Mouse (Mus musculus): ENCODE measurements around the gene Fbxl12. TPM values are rescaled to one million over a fixed set of nuclear protein-coding genes. Genes with fewer than 3 reads are reported as not detected.

Fbxl12 gene
- polyA plus RNA-seq, 1 experiment from 2014 or later: 159 TPM

DNA sequence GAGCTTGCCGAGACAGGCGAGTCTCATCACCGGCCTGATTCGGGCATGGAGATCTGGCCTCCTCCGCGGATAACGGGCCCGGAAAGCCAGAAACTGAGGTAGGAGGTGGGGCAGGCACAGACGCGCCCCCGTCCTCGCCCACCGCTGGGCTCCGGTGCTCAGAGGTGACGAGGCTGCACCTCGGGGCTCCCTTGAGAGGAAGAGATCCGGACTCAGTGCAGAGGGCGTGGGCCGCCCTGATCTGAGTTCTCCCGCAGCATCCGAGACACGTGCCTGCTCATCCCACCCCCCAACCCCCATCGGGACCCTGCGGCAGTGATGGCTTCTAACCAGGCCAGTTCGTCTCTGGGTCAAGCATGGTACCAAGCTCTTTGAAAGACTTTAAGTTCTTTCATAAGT, 7.7 kb upstream of the Fbxl12 start:
- no peak for DNase-seq (ENCODE audit: low spot score)

DNA sequence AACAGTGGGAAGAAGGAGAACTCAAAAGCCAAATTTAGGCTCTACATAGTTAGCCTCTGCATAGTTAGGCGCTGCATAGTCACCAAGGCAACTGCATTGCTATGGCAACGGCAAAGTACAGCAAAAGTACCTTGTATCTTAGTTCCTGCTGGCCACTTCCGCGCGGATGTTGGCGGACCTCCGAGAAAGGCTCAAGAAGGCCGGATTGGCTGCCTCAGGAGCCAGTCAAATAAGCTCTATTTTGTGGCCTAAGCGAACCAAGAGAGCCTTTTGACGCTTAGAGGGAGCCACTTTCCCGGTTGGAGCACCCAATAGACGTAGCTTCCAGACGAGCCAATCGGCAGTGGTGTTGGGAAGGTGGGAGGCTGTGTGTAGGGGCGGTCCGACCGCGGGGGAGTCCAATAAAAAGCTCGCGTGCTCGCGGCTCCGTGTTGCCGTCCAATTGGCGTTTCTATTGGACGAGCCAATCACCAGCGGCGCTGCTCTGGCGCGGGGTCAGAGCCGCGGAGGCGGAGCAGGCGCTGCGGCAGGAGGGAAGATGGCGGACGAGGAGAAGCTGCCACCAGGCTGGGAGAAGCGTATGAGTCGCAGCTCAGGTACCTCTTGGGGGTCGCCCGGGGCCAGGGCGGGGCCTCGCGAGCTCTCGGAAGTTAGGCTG, 7.2 kb upstream of the Fbxl12 start, which contains the start of gene Pin1:
Gene Pin1 (plus strand): TSS at position 494 of the 658 bp plus-strand sequence.
- peak; percentile 99 for DNase-seq (ENCODE audit: low spot score)

DNA sequence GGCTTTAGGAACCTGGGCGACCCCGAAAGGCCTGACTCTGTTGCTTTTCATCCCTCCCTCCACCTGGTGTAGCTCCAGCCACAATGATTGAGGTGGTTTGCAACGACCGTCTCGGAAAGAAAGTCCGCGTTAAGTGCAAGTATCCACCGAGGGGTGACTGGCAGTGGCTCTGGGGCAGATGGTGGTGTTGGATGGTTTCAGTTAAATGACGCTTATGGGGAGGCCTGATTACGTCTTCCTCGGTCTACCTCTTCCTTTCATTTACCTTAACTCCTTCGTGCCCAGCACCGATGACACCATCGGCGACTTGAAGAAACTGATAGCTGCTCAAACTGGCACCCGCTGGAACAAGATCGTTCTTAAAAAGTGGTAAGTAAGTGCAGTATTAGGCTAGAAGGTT, 554 bp upstream of the Fbxl12 start:
- peak; percentile 46 for DNase-seq (ENCODE audit: low spot score)

DNA sequence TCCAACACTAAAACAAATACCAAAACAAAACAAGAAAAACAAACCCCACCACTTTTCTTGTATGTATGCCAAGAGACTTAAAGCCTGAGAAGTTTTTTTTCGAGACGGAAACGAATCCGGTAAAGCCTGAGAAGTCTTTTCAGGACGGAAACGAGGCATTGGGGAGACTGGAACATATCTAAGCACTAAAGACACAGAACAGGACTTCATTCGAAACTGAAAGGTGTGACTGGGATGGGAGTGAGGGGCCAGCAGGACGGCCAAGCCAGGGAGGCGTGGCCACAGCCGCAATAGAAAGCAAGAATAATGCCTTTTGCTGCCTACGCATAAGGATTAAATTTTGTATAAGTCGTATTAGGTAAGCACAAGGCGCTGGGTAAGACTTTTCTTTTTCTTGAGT, 786 bp downstream of the Fbxl12 start:
- peak; percentile 50 for DNase-seq (ENCODE audit: low spot score)

DNA sequence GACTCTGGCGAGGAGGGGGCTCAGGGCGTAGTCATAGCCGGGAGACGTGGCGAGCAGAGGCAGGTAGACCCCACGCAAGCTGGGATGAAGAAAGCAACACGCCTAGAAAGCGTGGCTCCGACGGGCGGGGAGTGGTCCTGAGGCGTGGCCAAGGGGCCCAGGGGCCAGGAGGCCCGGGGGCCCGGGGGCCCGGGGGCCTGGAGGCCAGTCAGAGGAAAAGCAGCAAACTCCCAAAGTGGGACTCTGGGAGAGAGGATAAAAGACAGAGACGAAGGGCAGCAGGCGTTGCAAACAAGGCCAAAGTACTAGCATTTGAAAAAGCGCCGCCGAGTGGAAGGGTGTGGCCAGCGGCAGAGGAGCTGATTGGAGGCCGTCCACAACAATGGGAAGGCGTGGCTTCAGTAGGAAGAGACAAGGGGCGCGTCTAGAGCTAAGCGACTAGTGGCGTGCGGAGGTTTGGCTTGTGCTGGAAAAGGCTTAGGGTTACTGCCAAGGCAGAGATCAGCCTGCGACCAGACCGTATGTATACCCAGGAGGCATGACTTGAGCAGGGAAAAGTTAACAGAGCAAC, 1.6 kb downstream of the Fbxl12 start:
- DNase-seq (ENCODE audit: low spot score): peak; percentile 95

DNA sequence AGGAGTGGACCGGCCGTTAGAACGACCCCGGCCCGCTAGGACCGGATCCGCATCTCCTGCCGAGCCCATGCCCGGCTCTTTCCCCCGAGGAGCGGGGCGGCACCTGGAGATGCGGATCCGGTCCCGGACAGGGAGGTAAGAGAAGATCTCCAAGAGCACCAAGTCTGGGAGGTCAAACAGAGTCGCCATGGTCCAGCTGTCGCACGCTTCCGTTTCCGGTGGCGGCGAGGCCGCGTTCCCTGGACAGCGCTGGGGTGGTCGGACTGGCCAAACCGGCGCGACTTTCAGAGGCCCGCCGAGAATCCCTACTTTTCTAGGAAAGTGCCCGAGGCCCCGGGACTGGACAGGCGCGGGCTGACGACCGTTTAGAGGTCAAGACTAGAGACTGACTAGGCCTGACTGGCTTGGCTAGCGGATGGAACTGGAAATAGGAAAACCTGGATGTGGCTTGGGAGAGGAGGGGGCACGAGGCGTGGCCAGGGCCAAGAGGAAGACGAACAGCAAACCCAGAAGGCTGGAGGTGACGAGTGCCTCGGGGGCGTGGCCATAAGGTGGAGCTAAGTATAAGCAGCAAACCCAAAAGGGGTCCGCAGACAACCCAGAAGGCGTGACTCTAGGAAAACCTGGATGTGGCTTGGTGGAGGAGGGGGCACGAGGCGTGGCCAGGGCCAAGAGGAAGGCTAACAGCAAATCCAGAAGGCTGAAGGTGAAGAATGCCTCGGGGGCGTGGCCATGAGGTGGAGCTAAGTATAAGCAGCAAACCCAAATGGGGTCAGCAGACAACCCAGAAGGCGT, 2.3 kb downstream of the Fbxl12 start, which contains the start of gene Ubl5:
Gene Ubl5 (plus strand): TSS at position 778 of the 795 bp plus-strand sequence.
- peak; percentile 99 for DNase-seq (ENCODE audit: low spot score)

DNA sequence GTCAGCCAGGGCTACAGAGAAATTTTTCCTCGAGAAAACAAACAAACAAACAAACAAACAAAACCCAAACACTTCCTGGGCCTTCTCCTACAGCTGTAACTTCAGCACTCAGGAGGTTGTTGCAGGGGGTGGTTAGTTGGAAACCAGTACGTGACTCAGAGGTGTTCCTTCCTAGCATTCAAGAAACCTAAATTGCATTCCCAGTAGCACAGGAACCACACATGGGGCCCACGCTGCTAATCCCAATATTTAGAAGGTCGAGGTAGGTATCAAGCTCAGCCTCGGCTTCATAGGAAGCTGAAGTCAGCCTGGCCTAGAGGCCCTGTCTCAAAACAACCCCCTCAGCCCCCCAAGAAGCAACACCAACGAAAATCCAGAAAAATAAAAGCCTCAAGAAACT, 3.1 kb downstream of the Fbxl12 start:
- DNase-seq (ENCODE audit: low spot score): peak; percentile 39

DNA sequence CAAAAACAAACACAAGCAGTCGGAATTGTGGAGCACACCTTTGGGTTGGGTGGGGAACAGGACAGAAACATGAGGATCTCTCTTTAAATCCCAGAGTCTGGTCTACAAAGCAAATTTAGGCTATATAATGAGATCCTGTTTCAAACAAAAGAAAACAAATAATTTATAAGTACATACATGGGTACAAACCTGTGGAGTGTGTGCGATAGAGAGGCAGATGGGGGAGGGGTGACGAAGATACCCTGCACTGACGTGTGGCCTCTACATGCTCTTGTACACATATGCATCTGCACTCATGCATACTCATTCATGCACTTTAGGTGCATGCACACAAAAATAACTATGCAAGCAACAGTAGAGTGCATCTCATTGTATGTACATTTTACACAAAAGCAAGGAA, 5.1 kb downstream of the Fbxl12 start:
- DNase-seq (ENCODE audit: low spot score): peak; percentile 33

DNA sequence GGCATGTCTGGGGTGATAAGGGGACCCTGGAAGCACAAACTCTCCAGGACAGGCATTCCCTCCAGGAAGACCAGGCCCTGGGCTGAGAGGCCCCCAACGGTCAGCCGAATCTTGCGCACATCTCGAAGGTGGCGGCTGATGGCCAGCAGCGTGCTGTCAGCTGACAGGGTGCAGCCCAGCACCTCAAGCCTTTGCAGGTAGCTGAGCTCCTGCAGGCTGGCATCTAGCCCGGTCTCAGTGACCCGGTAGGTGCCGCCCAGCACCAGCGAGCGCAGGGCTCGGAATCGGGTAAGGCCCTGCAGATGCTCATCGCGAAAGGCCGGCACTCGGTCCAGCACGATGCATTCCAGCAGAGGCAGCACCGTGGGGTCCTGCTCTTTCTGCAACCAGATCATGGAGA, 6.0 kb downstream of the Fbxl12 start:
- no peak for DNase-seq (ENCODE audit: low spot score)

DNA sequence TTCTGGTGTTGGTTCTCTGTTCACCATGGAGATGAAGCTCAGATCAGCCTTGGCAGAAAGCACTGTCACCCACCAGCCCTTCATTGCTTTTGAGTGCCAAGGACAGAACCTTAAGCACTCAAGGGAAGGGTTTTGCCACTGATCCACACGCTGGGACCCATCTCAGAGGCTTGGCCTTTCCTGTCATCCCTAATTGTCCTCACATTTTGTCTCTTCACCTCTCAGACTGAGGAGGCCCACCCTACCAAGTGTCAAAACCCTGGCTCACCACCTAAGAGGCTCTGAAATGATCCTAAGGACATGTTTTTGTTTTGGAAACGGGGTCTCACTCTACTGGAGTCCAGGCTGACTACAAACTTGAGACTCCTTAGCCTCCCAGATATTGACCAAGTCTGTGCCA, 7.8 kb downstream of the Fbxl12 start:
- no peak for DNase-seq (ENCODE audit: low spot score)

DNA sequence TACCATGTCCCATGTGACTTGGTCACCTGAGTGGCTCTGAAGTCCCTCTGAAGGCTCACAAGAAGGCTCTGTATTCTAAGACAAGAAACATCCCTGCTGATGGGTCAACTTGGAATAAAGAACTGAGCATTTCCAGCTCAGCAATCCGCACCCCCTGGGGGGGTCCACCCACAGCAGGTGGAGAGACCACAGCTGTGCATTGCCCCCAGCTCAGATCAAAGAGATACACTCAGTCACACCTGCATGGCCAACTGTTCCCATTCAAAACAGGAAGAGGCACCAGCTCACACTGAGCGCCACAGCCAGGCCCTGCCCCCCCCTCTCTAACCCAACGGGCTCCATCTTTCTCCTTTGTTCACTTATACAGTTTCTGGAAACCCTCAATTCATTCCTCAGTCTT, 8.3 kb downstream of the Fbxl12 start:
- peak; percentile 96 for DNase-seq (ENCODE audit: low spot score)

DNA sequence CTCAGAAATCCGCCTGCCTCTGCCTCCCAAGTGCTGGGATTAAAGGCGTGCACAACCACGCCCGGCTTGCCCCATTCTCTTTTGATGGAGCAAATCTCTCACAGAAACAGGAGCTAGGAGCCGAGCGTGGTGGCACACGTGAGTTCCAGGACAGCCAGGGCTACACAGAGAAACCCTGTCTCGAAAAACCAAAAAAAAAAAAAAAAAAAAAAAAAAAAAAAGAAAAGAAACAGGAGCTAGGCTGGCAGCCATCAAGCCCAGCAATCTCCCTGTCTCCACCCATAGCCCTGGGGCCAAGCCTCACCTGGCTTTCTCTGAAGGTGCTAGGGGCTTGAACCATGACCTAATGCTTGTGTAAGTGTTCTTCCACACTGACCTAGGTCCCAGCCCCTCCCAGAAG, 8.9 kb downstream of the Fbxl12 start:
- peak; percentile 69 for DNase-seq (ENCODE audit: low spot score)

DNA sequence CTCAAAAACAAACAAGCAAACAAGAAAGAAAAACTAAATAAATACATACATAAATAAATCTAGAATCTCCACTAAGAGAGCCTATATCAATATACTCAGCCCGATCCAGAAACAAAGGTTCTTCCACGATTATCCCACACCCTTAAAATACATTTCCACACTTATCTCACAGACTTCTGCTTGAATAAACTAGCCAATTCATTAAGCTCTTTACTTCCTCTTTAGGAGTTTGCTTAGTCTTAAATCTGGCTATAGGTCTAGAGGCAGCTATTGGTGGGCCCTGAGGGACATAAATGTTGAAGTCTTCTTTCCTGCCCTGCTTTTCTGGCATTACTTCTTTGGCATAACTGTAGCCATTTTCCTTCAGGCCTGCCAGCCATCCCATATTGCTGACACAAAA, 13.2 kb downstream of the Fbxl12 start:
- no peak for DNase-seq (ENCODE audit: low spot score)

DNA sequence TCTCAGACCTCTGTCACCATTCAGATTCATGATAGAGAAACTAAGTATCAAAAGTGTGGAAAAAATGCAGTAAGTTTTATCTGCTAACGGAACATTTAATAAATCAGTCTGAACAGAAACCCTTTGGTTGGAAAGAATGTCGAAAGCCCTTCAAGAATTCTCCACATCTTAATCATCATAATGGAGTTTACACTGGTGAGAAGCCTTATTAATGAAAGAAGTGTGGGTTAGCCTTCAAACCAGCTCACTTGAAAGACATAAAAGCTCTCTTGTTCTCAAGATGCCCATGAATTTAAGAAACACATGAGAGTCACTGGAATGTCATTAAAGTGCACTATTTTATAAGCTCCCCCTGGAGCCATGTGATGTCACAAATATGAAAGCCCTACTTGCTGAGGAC, 27.9 kb downstream of the Fbxl12 start:
- no peak for DNase-seq (ENCODE audit: low spot score)

DNA sequence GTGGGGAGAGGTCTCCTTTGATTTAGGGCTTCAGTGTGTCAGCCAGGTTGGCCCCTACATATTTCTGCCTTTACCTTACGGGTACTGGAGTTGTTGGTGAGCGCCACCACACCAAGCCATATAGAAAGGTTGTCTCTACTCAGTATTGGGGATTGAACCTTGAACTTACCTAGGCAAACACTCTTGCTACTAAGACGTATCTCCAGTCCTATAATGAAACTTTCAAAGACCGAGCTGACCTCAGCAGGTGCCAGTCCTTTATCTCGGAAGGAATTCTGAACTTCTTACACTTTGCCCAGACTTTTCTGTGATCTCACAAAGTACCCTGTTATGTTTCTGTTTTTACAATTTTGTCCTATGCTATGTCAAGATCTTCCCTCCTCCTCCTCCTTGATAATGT, 32.6 kb downstream of the Fbxl12 start:
- DNase-seq (ENCODE audit: low spot score): no peak

DNA sequence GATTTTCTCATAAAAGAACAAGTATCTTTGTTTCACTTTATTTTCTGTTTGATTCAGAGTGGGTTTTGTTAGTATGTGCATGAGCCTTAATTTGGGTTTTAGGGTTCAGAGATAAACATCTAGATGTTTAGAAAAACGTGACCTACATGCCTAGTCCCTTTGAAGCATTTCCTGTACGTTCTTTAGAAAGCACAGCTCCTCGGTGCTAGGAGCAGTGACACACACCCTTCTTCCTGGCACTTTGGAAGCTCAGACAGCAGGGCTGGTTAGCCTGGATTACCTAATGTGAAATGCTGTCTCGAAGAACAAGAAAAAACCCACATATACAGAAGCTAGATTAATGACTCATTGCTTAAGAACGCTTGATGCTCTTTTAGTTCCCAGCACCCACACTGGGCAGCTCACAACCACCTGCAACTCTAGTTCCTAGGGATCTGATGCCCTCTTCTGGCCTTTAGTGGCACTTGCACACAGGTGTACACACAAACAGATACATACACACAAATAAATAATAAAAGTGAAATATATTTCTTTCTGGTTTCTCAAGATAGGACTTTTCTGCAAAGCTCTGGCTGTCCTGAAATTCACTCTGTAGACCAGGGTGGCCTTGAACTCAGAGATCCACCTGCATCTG, 34.6 kb downstream of the Fbxl12 start:
- DNase-seq (ENCODE audit: low spot score): peak; percentile 77

DNA sequence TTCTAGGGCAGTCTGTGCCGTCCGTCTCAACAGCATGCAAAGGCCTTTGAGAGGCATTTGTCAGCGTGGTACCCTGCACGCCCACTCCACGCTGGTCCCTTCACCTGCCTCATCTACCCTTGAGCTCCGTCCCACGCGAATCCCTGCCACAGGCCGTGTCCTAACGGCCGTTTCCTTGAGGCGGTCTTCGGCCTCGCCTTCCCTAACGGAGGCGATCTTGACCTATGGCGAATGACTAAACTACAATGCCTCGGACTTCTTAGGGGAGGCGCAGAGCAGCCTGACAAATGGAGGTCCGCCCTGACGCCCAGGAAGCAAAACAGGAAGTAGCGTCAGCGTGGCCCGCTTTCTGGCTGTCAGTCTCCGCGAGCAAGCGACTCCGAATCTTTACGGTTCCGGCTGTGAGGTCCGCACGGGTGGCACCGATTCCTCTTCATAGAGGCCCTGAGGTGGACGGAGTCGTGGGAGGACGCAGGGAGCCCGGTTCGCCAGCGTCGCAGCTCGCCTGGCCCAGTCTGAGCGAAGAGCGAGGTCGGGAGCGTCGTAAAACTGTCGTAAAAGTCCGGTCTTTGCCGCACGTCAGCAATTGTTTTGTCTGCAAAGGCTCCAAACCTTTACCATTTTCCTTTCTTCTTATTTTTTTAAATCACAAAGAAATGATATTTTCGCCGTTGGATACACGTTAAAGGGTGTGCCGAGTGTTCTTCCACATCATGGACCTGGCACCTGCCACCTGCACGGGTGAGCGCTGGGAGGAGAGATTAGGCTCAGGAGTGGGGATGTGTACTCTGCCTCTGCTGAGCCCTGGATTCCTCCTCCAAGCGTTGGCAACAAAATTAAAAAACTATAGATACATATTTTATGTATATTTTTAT, 37.2 kb downstream of the Fbxl12 start:
- peak; percentile 93 for DNase-seq (ENCODE audit: low spot score)

DNA sequence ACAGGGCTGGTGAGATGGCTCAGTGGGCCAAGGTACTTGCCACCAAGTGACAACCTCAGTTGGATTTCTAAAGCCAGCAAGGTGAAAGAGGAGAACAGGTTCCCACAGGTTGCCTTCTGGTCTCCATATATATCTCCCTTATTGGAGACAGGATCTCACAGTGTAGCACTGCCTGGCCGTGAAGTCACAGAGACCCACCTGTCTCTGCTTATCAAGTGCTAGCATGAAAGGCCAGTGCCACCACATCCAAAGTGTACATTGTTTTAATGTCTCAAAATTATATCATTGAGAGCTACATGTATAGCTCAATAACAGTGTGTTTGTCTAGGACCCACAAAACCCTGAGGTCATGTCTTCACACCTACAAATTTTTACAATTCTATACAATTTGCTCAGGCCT, 38.3 kb downstream of the Fbxl12 start:
- DNase-seq (ENCODE audit: low spot score): no peak

DNA sequence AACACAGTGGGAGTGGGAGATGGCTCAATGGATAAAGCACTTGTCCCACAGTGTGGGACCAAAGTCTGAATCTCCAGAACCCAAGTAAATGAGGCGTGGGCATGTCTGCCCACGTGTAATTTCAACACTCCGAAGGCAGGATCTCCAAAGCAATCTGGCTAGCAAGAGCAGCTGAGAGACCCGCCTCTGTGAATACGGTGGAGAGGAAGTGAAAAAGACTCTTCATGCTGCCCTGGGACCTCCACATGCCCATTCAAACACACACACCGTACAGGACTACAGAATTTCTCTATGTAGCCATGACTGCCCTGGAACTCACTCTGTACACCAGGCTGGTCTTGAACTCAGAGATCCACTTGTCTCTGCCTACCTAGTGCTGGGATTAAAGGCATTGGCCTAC, 43.3 kb downstream of the Fbxl12 start:
- DNase-seq (ENCODE audit: low spot score): no peak

DNA sequence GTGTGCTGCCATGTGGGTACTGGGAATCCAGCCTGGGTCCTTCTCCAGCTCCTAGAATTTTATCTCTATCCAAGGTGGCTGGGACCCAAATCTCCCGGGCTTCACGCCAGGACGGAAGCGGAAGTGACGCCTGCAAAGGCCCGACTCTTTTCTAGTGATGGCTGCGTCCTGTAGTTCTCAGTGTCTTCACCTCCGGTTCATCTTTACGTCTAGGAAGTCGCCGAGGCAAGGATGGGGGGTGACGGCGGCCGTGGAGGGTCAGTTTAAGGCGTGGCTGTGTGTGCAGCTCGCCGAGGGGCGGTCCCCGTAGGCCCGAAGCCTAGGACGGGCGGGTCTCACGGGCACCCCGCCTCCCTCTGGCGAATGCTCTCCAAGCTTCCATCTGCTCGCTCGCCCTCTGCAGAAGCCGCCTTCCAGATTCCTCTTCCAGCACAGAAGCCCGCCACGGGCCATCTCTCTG, 63.4 kb downstream of the Fbxl12 start, which contains the start of gene Zfp846:
Gene Zfp846 (plus strand): TSS at position 117 of the 460 bp plus-strand sequence.
- peak; percentile 92 for DNase-seq (ENCODE audit: low spot score)

DNA sequence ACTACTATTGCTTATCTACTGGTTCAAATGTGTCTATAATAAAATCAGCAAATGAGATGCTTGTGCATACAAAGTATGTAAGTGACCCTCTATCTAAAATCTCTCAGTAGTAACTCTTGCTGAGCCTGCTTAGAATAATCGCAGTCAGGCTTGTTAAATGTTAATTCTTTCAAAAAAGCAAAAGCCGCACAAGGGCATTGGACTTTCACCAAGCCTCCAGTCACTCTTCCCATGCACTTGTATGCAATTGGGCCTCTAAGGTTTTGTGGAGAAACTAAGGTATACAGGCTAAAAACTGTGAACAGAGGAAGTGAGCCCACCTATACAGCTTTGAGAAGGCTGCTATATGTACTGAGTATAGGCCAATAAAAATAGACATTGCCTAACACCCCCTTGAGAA, 68.0 kb downstream of the Fbxl12 start:
- no peak for DNase-seq (ENCODE audit: low spot score)
